Mouse (Mus musculus) heart, embryonic 10.5 days (tissue): ENCODE results near the gene Pde1a. TPM values are rescaled to one million over a fixed set of nuclear protein-coding genes. Genes with fewer than 3 reads are reported as not detected.

Experiments
- DNase-seq: peaks from one replicate; pipeline ENCODE4 v3.0.0-alpha.2; 2017; ENCODE audit warnings: low spot score
- H3K27ac ChIP-seq: fragments of 300-500 bp; sonication (generic); 2 replicates; pipeline ENCODE4 v1.5.1; 2016; ENCODE audit warnings: mild to moderate bottlenecking
- H3K27me3 ChIP-seq: fragments of 300-500 bp; sonication (generic); 2 replicates; pipeline ENCODE4 v1.6.1; 2016; ENCODE audit warnings: mild to moderate bottlenecking; ENCODE audit not compliant: poor library complexity, insufficient read depth, severe bottlenecking
- H3K36me3 ChIP-seq: fragments of 300-500 bp; sonication (generic); 2 replicates; pipeline ENCODE4 v1.6.1; 2016; ENCODE audit warnings: mild to moderate bottlenecking, moderate library complexity
- H3K4me1 ChIP-seq: fragments of 300-500 bp; sonication (generic); 2 replicates; pipeline ENCODE4 v1.6.1; 2016; ENCODE audit warnings: mild to moderate bottlenecking
- H3K4me3 ChIP-seq: fragments of 300-500 bp; sonication (generic); 2 replicates; pipeline ENCODE4 v1.5.1; 2016; ENCODE audit warnings: mild to moderate bottlenecking, moderate library complexity
- H3K9me3 ChIP-seq: fragments of 300-500 bp; sonication (generic); 2 replicates; pipeline ENCODE4 v1.6.1; 2016; ENCODE audit warnings: mild to moderate bottlenecking, moderate library complexity
- WGBS: fragments of 180-500 bp; shearing (Covaris S2); methylation state at CpG from one replicate; pipeline ENCODE4 v1.1.7; 2016; 5-methylcytosine and 5-hydroxymethylcytosine counted together
- polyA plus RNA-seq: library from polyadenylated mRNA; unstranded; fragments of >200 nt; fragmentation: Nextera tagmentation; extraction: Ambion mirVana; gene quantifications from 2 replicates; pipeline ENCODE4 v1.2.1, GENCODE M21; 2016

Gene Pde1a
- polyA plus RNA-seq, 1 experiment from 2014 or later: 7.0 TPM

- Histone ChIP-seq H3K36me3 (no peaks in the 10 kb centered on the region), H3K27ac (no peak overlapping the region), H3K9me3 (no peaks in the 10 kb centered on the region), H3K27me3 (no peaks in the 10 kb centered on the region), H3K4me1 (no peaks in the 10 kb centered on the region), H3K4me3 (no peak overlapping the region)
- WGBS: 82% methylated on average over 1 of the region's 1 CpGs
- DNase-seq: no peak
Observed at GRCm38 (mm10) chr2:80026053-80026452, 103.2 kb downstream of the Pde1a start.

GRCm38 (mm10) chr2:80025597-80025996, 103.7 kb downstream of the Pde1a start:
- Histone ChIP-seq H3K4me1 (no peaks in the 10 kb centered on the region), H3K36me3 (no peaks in the 10 kb centered on the region), H3K27ac (no peak overlapping the region), H3K27me3 (no peaks in the 10 kb centered on the region), H3K4me3 (no peak overlapping the region), H3K9me3 (no peaks in the 10 kb centered on the region)
- 64% methylated on average over 1 of the region's 1 CpGs for WGBS
- DNase-seq: no peak

- Histone ChIP-seq H3K27ac (no peak overlapping the region), H3K4me3 (no peak overlapping the region), H3K36me3 (no peaks in the 10 kb centered on the region), H3K9me3 (no peaks in the 10 kb centered on the region), H3K4me1 (no peaks in the 10 kb centered on the region), H3K27me3 (no peaks in the 10 kb centered on the region)
- 47% methylated on average over 1 of the region's 1 CpGs for WGBS
- no peak for DNase-seq
Observed at GRCm38 (mm10) chr2:80025038-80025437, 104.2 kb downstream of the Pde1a start.

- WGBS: 80% methylated on average over 3 of the region's 3 CpGs
- DNase-seq: no peak
- H3K27me3 ChIP-seq: no peaks in the 10 kb centered on the region
Observed at GRCm38 (mm10) chr2:80014161-80014560, 115.1 kb downstream of the Pde1a start.

GRCm38 (mm10) chr2:80013060-80013459, 116.2 kb downstream of the Pde1a start:
- Histone ChIP-seq H3K9me3 (no peaks in the 10 kb centered on the region; the same call in 1 of the 2 replicates), H3K27me3 (no peaks in the 10 kb centered on the region), H3K36me3 (no peaks in the 10 kb centered on the region), H3K4me3 (no peak overlapping the region), H3K27ac (no peak overlapping the region), H3K4me1 (no peaks in the 10 kb centered on the region)
- DNase-seq: no peak
- WGBS: 71% methylated on average over 4 of the region's 4 CpGs

More at GRCm38 (mm10) chr2:80014161-80014560, 115.1 kb downstream of the Pde1a start:
- Histone ChIP-seq H3K27ac (no peak overlapping the region), H3K9me3 (no peaks in the 10 kb centered on the region), H3K36me3 (no peaks in the 10 kb centered on the region), H3K4me1 (no peaks in the 10 kb centered on the region), H3K4me3 (no peak overlapping the region)

- Histone ChIP-seq H3K4me1 (no peaks in the 10 kb centered on the region), H3K9me3 (no peaks in the 10 kb centered on the region), H3K27ac (no peak overlapping the region), H3K27me3 (no peaks in the 10 kb centered on the region), H3K4me3 (no peak overlapping the region), H3K36me3 (no peaks in the 10 kb centered on the region)
- WGBS: 72% methylated on average over 3 of the region's 3 CpGs
- no peak for DNase-seq
Observed at GRCm38 (mm10) chr2:79999168-79999567, 130.1 kb downstream of the Pde1a start.

GRCm38 (mm10) chr2:79998460-79998859, 130.8 kb downstream of the Pde1a start:
- Histone ChIP-seq H3K27ac (no peak overlapping the region), H3K4me1 (no peaks in the 10 kb centered on the region), H3K36me3 (no peaks in the 10 kb centered on the region), H3K9me3 (no peaks in the 10 kb centered on the region), H3K27me3 (no peaks in the 10 kb centered on the region), H3K4me3 (no peak overlapping the region)
- WGBS: 76% methylated on average over 2 of the region's 2 CpGs
- DNase-seq: no peak

- Histone ChIP-seq H3K4me1 (no peaks in the 10 kb centered on the region), H3K27ac (no peak overlapping the region), H3K4me3 (no peak overlapping the region), H3K27me3 (no peaks in the 10 kb centered on the region), H3K9me3 (no peaks in the 10 kb centered on the region), H3K36me3 (no peaks in the 10 kb centered on the region)
- no peak for DNase-seq
- 63% methylated on average over 6 of the region's 6 CpGs for WGBS
Observed at GRCm38 (mm10) chr2:79991642-79992041, 137.6 kb downstream of the Pde1a start.

GRCm38 (mm10) chr2:79983778-79984177, 145.5 kb downstream of the Pde1a start:
- no peak for DNase-seq
- H3K27me3 ChIP-seq: no peaks in the 10 kb centered on the region
- 37% methylated on average over 4 of the region's 4 CpGs for WGBS
- no peak overlapping the region for H3K4me3 ChIP-seq
- no peaks in the 10 kb centered on the region for H3K36me3 ChIP-seq
- no peaks in the 10 kb centered on the region for H3K9me3 ChIP-seq
- no peaks in the 10 kb centered on the region; the same call in 1 of the 2 replicates for H3K4me1 ChIP-seq
- H3K27ac ChIP-seq: no peak overlapping the region

- no peaks in the 10 kb centered on the region for H3K27me3 ChIP-seq
- no peak overlapping the region for H3K27ac ChIP-seq
- DNase-seq: peak; percentile 86
- WGBS: 24% methylated on average over 9 of the region's 9 CpGs
- no peaks in the 10 kb centered on the region for H3K9me3 ChIP-seq
- H3K4me1 ChIP-seq: no peaks in the 10 kb centered on the region; the same call in 1 of the 2 replicates
- no peaks in the 10 kb centered on the region for H3K36me3 ChIP-seq
- H3K4me3 ChIP-seq: no peak overlapping the region
Observed at GRCm38 (mm10) chr2:79983222-79983632, 146.0 kb downstream of the Pde1a start.

GRCm38 (mm10) chr2:79981781-79982180, 147.5 kb downstream of the Pde1a start:
- H3K4me3 ChIP-seq: no peak overlapping the region
- H3K9me3 ChIP-seq: no peaks in the 10 kb centered on the region
- DNase-seq: no peak
- WGBS: 89% methylated on average over 3 of the region's 3 CpGs
- peaks cover 7% of the 10 kb centered on the region; the same call in 1 of the 2 replicates for H3K4me1 ChIP-seq
- no peaks in the 10 kb centered on the region for H3K36me3 ChIP-seq
- no peaks in the 10 kb centered on the region for H3K27me3 ChIP-seq
- H3K27ac ChIP-seq: no peak overlapping the region

- H3K4me1 ChIP-seq: peaks cover 7% of the 10 kb centered on the region; the same call in 1 of the 2 replicates
- no peaks in the 10 kb centered on the region for H3K27me3 ChIP-seq
- no peak overlapping the region for H3K27ac ChIP-seq
- H3K36me3 ChIP-seq: no peaks in the 10 kb centered on the region
- DNase-seq: no peak
- H3K4me3 ChIP-seq: no peak overlapping the region
- H3K9me3 ChIP-seq: no peaks in the 10 kb centered on the region
- 65% methylated on average over 1 of the region's 1 CpGs for WGBS
Observed at GRCm38 (mm10) chr2:79978992-79979391, 150.3 kb downstream of the Pde1a start.

GRCm38 (mm10) chr2:79977259-79977658, 152.0 kb downstream of the Pde1a start:
- Histone ChIP-seq H3K4me1 (peaks cover 7% of the 10 kb centered on the region; the same call in 1 of the 2 replicates), H3K9me3 (no peaks in the 10 kb centered on the region), H3K36me3 (no peaks in the 10 kb centered on the region), H3K27me3 (no peaks in the 10 kb centered on the region), H3K27ac (0 out of 2 replicates have a peak overlapping the region, but pooled peaks have one; percentile 22), H3K4me3 (no peak overlapping the region)
- DNase-seq: no peak
- 55% methylated on average over 5 of the region's 5 CpGs for WGBS

- Histone ChIP-seq H3K27ac (no peak overlapping the region), H3K9me3 (no peaks in the 10 kb centered on the region), H3K36me3 (no peaks in the 10 kb centered on the region), H3K4me1 (peaks cover 7% of the 10 kb centered on the region; the same call in 1 of the 2 replicates), H3K27me3 (no peaks in the 10 kb centered on the region), H3K4me3 (no peak overlapping the region)
- DNase-seq: no peak
Observed at GRCm38 (mm10) chr2:79975947-79976346, 153.3 kb downstream of the Pde1a start.
